Mouse (Mus musculus) gastrocnemius, postnatal 25 days (tissue): ENCODE measurements at regions not wholly inside any gene's neighbourhood (a gene's known extent, or its start where the extent isn't known, plus 50 kb on each side); places are given as distances from the start of the nearest gene placed in this dataset.

Source experiments
- DNase-seq: peaks from one replicate; pipeline ENCODE4 v3.0.0; 2022

GRCm38 (mm10) chr11:44229996-44230395, 169.9 kb upstream of the Il12b start:
- peak; percentile 29 for DNase-seq

- DNase-seq, result no peak
Observed at GRCm38 (mm10) chr11:44235456-44235855, 164.4 kb upstream of the Il12b start.

GRCm38 (mm10) chr11:44238051-44238450, 161.8 kb upstream of the Il12b start:
- no peak for DNase-seq

- no peak for DNase-seq
Observed at GRCm38 (mm10) chr11:44238598-44238997, 161.3 kb upstream of the Il12b start.

GRCm38 (mm10) chr11:44243184-44243583, 156.7 kb upstream of the Il12b start:
- DNase-seq, result no peak

- DNase-seq, result no peak
Observed at GRCm38 (mm10) chr11:44251821-44252220, 148.0 kb upstream of the Il12b start.

GRCm38 (mm10) chr11:44260376-44261111, 139.3 kb upstream of the Il12b start:
- no peak for DNase-seq

GRCm38 (mm10) chr11:44261657-44262056, 138.2 kb upstream of the Il12b start:
- no peak for DNase-seq

GRCm38 (mm10) chr11:44262571-44262970, 137.3 kb upstream of the Il12b start:
- no peak for DNase-seq

GRCm38 (mm10) chr11:44272268-44272667, 127.6 kb upstream of the Il12b start:
- no peak for DNase-seq

- DNase-seq, result no peak
Observed at GRCm38 (mm10) chr11:44278521-44279208, 121.2 kb upstream of the Il12b start.

- no peak for DNase-seq
Observed at GRCm38 (mm10) chr11:44285961-44286360, 113.9 kb upstream of the Il12b start.

GRCm38 (mm10) chr11:44288825-44289224, 111.0 kb upstream of the Il12b start:
- DNase-seq, result no peak

GRCm38 (mm10) chr11:44303786-44304185, 96.1 kb upstream of the Il12b start:
- no peak for DNase-seq

- DNase-seq, result no peak
Observed at GRCm38 (mm10) chr11:44316061-44316460, 83.8 kb upstream of the Il12b start.

- DNase-seq, result no peak
Observed at GRCm38 (mm10) chr11:44319136-44319535, 80.7 kb upstream of the Il12b start.

GRCm38 (mm10) chr11:44323314-44323713, 76.5 kb upstream of the Il12b start:
- peak; percentile 22 for DNase-seq

GRCm38 (mm10) chr11:44325066-44325465, 74.8 kb upstream of the Il12b start:
- DNase-seq, result no peak

GRCm38 (mm10) chr11:44325525-44325924, 74.3 kb upstream of the Il12b start:
- DNase-seq, result no peak

GRCm38 (mm10) chr11:44329503-44329902, 70.4 kb upstream of the Il12b start:
- no peak for DNase-seq

GRCm38 (mm10) chr11:44330438-44330837, 69.4 kb upstream of the Il12b start:
- no peak for DNase-seq

GRCm38 (mm10) chr11:44330851-44331773, 68.8 kb upstream of the Il12b start:
- no peak for DNase-seq

GRCm38 (mm10) chr11:44331774-44332129, 68.1 kb upstream of the Il12b start:
- no peak for DNase-seq
